8 mouse cellular contexts compared by ENCODE assay signal in genomic region chr11:100738066-100738604, GRCm38 (mm10). TPM values are rescaled to one million over a fixed set of nuclear protein-coding genes. Genes with fewer than 3 reads are reported as not detected.
A peak's percentile ranks its signal among the peaks of the same experiment; 100 is the strongest.
DNase-seq lines count a peak whose midpoint lies in the region; ATAC-seq lines count a peak whose summit lies in the region.

Rab5c (minus strand) TSS chr11:100738215.

- peak; percentile 99 for ATAC-seq in intestine, embryonic 14.5 days (replicated peaks; ENCODE audit: low FRiP score, low TSS enrichment, low read depth)

- WGBS in intestine, embryonic 14.5 days = under 1% methylated on average over 39 of the region's 39 CpGs

- peak within 1 kb of the TSS; percentile 92 for H3K9ac ChIP-seq in intestine, embryonic 14.5 days (ENCODE audit: low read length)

- peak within 1 kb of the TSS; percentile 86 for H3K4me2 ChIP-seq in intestine, embryonic 14.5 days (ENCODE audit: low read length)

- DNase-seq in adrenal gland, adult 18-20 months (ENCODE audit: low spot score in 2 of 2) = peak; percentile 93 to 94
- peak; percentile 99 for DNase-seq in embryo, embryonic 11 days
- peak; percentile 99 for DNase-seq in gastrocnemius, postnatal 25 days
- peak; percentile 98 for DNase-seq in intestine, embryonic 14.5 days (ENCODE audit: low spot score)
- peak; percentile 98 to 99 for DNase-seq in left cerebral cortex, postnatal 14 days (ENCODE audit: low spot score in 2 of 2)
- peak; percentile 99 for DNase-seq in mesoderm, embryonic 11.5 days (ENCODE audit: low read depth, low spot score)
- peak; percentile 98 to 99 for DNase-seq in right cerebral cortex, postnatal 36 days (ENCODE audit: low spot score in 2 of 2)
- peak; percentile 100 for DNase-seq in yolk sac, embryonic 10.5 days (ENCODE audit: low spot score)

- H3K9me3 ChIP-seq in intestine, embryonic 14.5 days (ENCODE audit: control insufficient read depth, low read length) = no peaks in the 10 kb centered on the region

- peak within 1 kb of the TSS; percentile 98 for H3K4me3 ChIP-seq in intestine, embryonic 14.5 days (ENCODE audit: low read depth, low read length)

- H3K4me1 ChIP-seq in intestine, embryonic 14.5 days (replicated peaks; ENCODE audit: control insufficient read depth, insufficient read depth, low read length) = peaks cover 18% of the 10 kb centered on the region

- no peaks in the 10 kb centered on the region for H3K36me3 ChIP-seq in intestine, embryonic 14.5 days (ENCODE audit: control insufficient read depth, insufficient read depth, low read length)

- intact Hi-C loops in left cerebral cortex, postnatal 14 days (cut with DNase I) = no loop called here

- no peaks in the 10 kb centered on the region for H3K27me3 ChIP-seq in intestine, embryonic 14.5 days (replicated peaks; ENCODE audit: control insufficient read depth, insufficient read depth, low read length)

- H3K27ac ChIP-seq in intestine, embryonic 14.5 days (ENCODE audit: low read depth) = peak within 1 kb of the TSS; percentile 69

RNA-seq across cellular contexts. Expression of gene Rab5c, which starts in this region (rescaled TPM):
- total RNA-seq in adrenal gland, adult 18-20 months (2021) = 100 to 1,000 TPM; 189 TPM
- total RNA-seq in gastrocnemius, postnatal 25 days (2021) = 10 to 100 TPM; 40.4 to 43.1 TPM
- polyA plus RNA-seq in intestine, embryonic 14.5 days (2014; fragmentation: Nextera tagmentation; extraction: Ambion mirVana) = 61.2 and 63.0 TPM in 2 replicates
- total RNA-seq in left cerebral cortex, postnatal 14 days (2021) = 100 to 1,000 TPM; 159 to 161 TPM

Comparison
In these comparisons a context has a peak if more than half of its experiments do, and no peak if none do; other contexts are left out.
1. Peak in every context shown above with its lines: DNase-seq, ATAC-seq, H3K4me3 ChIP-seq and H3K27ac ChIP-seq.